Mouse (Mus musculus) CH12.LX (cell line): Measurements from ENCODE around the gene Btbd35f1. TPM values are rescaled to one million over a fixed set of nuclear protein-coding genes. Genes with fewer than 3 reads are reported as not detected.
"Not testable (repeated sequence)": the region's sequence is repeated elsewhere in the genome, so short reads cannot be mapped to it uniquely, and the experiment has no call there.

Experiments
- DNase-seq: peaks from one replicate; pipeline ENCODE4 v3.0.0-alpha.2; 2013; ENCODE audit errors: extremely low read depth
- H3K27ac ChIP-seq: 2 replicates; pipeline ENCODE4 v1.5.1; 2012; ENCODE audit warnings: low read depth, mild to moderate bottlenecking, control low read depth, moderate library complexity; ENCODE audit not compliant: insufficient read depth
- H3K27me3 ChIP-seq: replicated peaks from 2 replicates; pipeline ENCODE3; 2012; ENCODE audit warnings: inconsistent platforms
- H3K36me3 ChIP-seq, 2 experiments: replicated peaks in 1 of 2; 2 replicates each; pipeline versions ENCODE3 to v1.6.1; 2012; ENCODE audit warnings: inconsistent platforms in 1 of 2, low read length in 1 of 2, mild to moderate bottlenecking in 1 of 2, mixed read lengths in 1 of 2, moderate library complexity in 1 of 2; ENCODE audit not compliant: control insufficient read depth in 1 of 2, insufficient read depth in 1 of 2
- H3K4me1 ChIP-seq, 2 experiments: 2 replicates each; pipeline ENCODE4 v1.6.1; 2012; ENCODE audit warnings: inconsistent platforms in 1 of 2, moderate library complexity in 1 of 2; ENCODE audit not compliant: insufficient read depth in 2 of 2, control insufficient read depth in 1 of 2
- H3K4me2 ChIP-seq: 2 replicates; pipeline ENCODE4 v1.6.1; 2012; ENCODE audit warnings: low read depth, mild to moderate bottlenecking, control low read depth; ENCODE audit not compliant: poor library complexity, insufficient read depth, severe bottlenecking
- H3K4me3 ChIP-seq, 3 experiments: fragments of 150-350 bp in 1 of 3; sonication (generic) in 1 of 3; replicated peaks in 1 of 3; 2 replicates each; pipeline versions ENCODE3 to v1.5.1; 2011 to 2012; ENCODE audit warnings: low read depth in 2 of 3, low read length in 2 of 3, mild to moderate bottlenecking in 2 of 3, moderate library complexity in 2 of 3, control low read depth in 1 of 3, improper control_type of control experiment in 1 of 3, inconsistent platforms in 1 of 3, mixed read lengths in 1 of 3; ENCODE audit not compliant: poor library complexity in 1 of 3
- H3K79me2 ChIP-seq: replicated peaks from 2 replicates; pipeline ENCODE4 v1.6.1; 2012; ENCODE audit warnings: mild to moderate bottlenecking, moderate library complexity; ENCODE audit not compliant: control insufficient read depth, poor library complexity, insufficient read depth, severe bottlenecking; ENCODE audit errors: extremely low read depth
- H3K9ac ChIP-seq: 2 replicates; pipeline ENCODE4 v1.6.1; 2012; ENCODE audit warnings: low read depth, mild to moderate bottlenecking, control low read depth, moderate library complexity; ENCODE audit not compliant: insufficient read depth
- H3K9me3 ChIP-seq: replicated peaks from 2 replicates; pipeline ENCODE3; 2012; ENCODE audit warnings: low read length, inconsistent platforms, mixed read lengths
- dilution Hi-C: fragments of 300-500 bp; cut with MboI; formaldehyde crosslinking; loops from 2 replicates; pipeline ENCODE4 v1.14.3; 2020; ENCODE audit warnings: low sequenced_read_pairs; ENCODE audit not compliant: extremely low pct_unique_long_range_greater_than_20kb, extremely low pct_ligation_motif_present
- in situ Hi-C: fragments of 300-500 bp; cut with MboI; formaldehyde crosslinking; loops from 3 replicates; pipeline ENCODE4 v1.14.3; 2019; ENCODE audit warnings: low sequenced_read_pairs, low pct_ligation_motif_present, low pct_unique_long_range_greater_than_20kb, mixed read lengths
- polyA plus RNA-seq: library from polyadenylated mRNA; unstranded; fragments of >175 nt; gene quantifications from 2 replicates; pipeline ENCODE4 v1.2.1, GENCODE M21; 2012; ENCODE audit warnings: low read depth; ENCODE audit not compliant: insufficient read length
- total RNA-seq, 2 experiments: library from RNA; depleted of rRNA; stranded (reverse); fragments of 300-350 nt in 1 of 2; fragments of >200 nt in 1 of 2; gene quantifications; 2 replicates each; pipeline ENCODE4 v1.2.3; 2012 to 2014

Btbd35f1 gene
- total RNA-seq (2012; rRNA removed) (not detected in 2 replicates), total RNA-seq (2014; rRNA removed) (not detected in 2 replicates), polyA plus RNA-seq (not detected in 2 replicates)

DNA sequence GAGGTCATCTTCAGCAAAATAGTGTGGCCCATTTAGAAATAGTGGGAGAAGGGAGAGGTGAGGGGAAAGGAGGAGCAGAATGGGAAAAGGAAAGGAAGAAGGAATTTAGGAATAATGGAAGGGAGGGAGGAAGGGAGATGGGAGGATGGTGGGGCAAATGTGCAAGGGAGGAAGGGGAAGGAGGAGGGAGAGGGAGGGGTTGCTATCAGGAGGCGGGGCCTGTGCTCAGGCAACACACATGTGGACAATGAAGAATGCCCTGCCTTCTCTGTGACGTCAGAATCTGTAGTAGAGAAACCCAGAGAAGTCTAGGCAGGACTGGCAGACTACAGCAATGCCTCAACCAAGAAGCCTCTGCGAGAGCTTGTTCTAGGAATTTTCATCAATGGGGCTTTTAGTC is at the start of gene Btbd35f1:
Gene Btbd35f1 (plus strand): TSS at position 301 of the 400 bp plus-strand sequence.
- H3K36me3 ChIP-seq, dilution Hi-C loops, DNase-seq, H3K4me2 ChIP-seq, H3K4me3 ChIP-seq, H3K27me3 ChIP-seq, H3K9me3 ChIP-seq, H3K27ac ChIP-seq, H3K4me1 ChIP-seq, H3K9ac ChIP-seq, H3K79me2 ChIP-seq, in situ Hi-C loops: not testable (repeated sequence)

DNA sequence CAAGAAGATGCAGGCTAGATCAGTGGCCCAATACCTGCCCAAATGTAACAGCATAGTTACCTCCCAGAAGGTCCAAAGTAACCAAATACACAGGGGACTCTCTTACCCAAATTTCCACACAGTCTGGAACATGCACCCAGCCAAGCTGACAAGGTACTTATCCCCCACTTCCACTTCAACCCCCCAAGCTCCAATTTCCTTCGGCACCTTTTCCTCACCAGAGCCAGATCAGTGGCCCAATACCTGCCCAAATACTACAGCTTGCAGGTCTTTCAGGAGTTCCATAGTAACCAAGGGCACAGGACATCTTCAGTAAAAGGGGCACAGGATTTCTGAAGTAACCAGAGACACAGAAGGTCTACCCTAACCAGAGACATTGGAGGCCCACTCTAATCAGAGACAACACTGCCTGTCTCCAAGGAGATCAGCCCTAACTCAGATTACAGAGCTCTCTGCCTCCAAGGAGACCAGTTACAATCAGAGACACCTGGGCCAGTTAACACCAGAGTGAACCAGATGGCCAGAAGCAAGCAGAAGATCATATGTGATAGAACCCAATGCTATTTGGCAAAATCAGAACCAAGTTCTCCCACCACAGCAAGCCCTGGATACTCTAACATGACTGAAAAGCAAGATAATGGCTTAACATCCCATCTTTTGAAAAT is 31.2 kb downstream of the Btbd35f1 start:
- H3K9me3 ChIP-seq, H3K4me3 ChIP-seq, H3K9ac ChIP-seq, H3K4me1 ChIP-seq, H3K27me3 ChIP-seq, H3K79me2 ChIP-seq, H3K36me3 ChIP-seq, in situ Hi-C loops, H3K4me2 ChIP-seq, dilution Hi-C loops, H3K27ac ChIP-seq, DNase-seq: not testable (repeated sequence)

DNA sequence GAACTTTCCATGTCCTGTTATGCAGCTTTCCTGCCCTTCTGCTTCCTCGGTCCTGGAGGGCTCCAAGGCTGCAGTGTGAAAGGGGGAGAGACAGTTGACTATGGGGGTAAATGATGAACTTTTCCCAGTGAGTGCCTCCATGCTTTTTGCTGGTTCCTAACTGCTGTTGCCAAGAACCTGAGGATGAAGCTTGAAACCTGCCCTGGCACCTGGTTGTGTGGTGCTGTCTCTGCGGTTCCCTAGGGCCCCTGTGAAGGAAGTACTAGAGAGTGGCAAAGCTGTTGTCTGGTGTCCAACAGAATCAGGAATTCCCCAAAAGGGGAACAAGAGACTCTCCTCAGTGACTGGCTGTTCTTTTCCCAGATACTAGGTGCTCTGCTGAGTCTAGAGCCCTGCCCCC is 41.2 kb downstream of the Btbd35f1 start:
- dilution Hi-C loops = not testable (repeated sequence)

DNA sequence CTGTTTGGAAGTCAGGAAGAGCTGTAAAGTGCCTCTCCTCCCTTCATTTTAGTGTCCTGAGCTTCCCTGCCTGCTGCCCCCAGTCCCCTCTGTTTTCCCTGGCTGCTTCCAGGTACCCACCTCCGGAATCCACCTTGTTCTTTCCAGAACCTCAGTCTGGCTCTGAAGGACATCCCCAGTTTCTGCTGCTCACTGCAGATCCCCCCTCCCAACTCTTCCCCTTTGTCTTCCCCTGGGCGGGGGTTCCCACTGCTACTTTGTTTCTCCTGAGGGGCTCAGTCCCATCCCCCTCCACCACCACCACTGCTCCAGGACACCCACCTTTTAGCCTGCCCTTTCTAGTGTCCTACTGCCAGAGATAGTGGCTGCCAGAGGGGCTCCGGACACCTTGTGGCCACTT is 41.6 kb downstream of the Btbd35f1 start:
- H3K79me2 ChIP-seq, H3K4me3 ChIP-seq, H3K4me1 ChIP-seq, dilution Hi-C loops, H3K36me3 ChIP-seq, H3K27me3 ChIP-seq, H3K9ac ChIP-seq, H3K4me2 ChIP-seq, DNase-seq, in situ Hi-C loops, H3K27ac ChIP-seq, H3K9me3 ChIP-seq: not testable (repeated sequence)

More for the DNA sequence above, 41.2 kb downstream of the Btbd35f1 start:
- H3K9me3 ChIP-seq, H3K4me3 ChIP-seq, DNase-seq, H3K27ac ChIP-seq, H3K9ac ChIP-seq, H3K27me3 ChIP-seq, H3K36me3 ChIP-seq, H3K4me1 ChIP-seq, in situ Hi-C loops, H3K79me2 ChIP-seq, H3K4me2 ChIP-seq: not testable (repeated sequence)

Other genes starting within 250 kb of the Btbd35f1 start
- gene Gm5926, start 90.7 kb downstream of the Btbd35f1 start, total RNA-seq (2012; rRNA removed) = not detected in 2 replicates
- gene Gm5926, start 90.7 kb downstream of the Btbd35f1 start, total RNA-seq (2014; rRNA removed) = not detected in 2 replicates
- not detected in 2 replicates for gene Gm5926, start 90.7 kb downstream of the Btbd35f1 start, polyA plus RNA-seq
- gene Btbd35f21, start 166.1 kb downstream of the Btbd35f1 start, total RNA-seq (2012; rRNA removed) = not detected in 2 replicates
- gene Btbd35f21, start 166.1 kb downstream of the Btbd35f1 start, total RNA-seq (2014; rRNA removed) = not detected in 2 replicates
- not detected in 2 replicates for gene Btbd35f21, start 166.1 kb downstream of the Btbd35f1 start, polyA plus RNA-seq